Mouse (Mus musculus): ENCODE measurements around the gene Ipo8.

Gene Ipo8

DNA sequence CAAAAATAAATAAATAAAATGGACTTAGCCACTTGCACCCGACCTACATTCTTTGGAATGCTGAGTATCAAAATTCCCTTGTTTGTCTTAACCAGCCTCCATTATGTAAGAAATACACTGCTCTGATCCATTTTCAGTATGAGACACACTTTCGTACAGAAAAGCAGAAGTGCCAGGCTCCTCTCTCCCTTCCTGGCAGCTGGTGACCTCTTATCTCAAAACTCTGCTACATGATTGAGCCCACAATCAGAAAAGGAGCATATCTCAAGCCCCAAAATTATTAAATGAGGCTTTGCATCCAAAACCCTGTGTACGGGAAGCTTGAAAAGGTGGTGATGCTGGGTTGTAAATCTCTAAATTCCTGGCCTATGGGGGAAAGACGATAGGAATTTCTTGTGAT lies 69.8 kb downstream of the Ipo8 start:
- no peak for DNase-seq (ENCODE audit: low read depth, low spot score)

DNA sequence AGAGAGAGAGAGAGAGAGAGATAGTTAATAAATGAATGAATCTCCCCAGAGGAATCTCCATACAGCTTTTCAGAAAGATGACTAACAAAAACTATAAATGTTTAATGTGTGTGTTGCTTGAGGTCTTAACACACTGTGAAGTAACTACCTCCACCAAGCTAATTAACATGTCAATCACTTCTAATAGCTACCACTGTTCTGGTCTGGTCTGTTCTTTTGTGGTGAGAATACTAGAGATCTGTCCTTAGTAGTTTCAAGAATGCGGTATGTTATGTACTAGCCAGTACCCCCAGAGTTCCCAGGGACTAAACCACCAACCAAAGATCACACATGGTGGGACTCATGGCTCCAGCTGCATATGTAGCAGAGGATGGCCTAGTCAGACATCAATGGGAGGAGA lies 74.7 kb downstream of the Ipo8 start:
- no peak for DNase-seq (ENCODE audit: low read depth, low spot score)

DNA sequence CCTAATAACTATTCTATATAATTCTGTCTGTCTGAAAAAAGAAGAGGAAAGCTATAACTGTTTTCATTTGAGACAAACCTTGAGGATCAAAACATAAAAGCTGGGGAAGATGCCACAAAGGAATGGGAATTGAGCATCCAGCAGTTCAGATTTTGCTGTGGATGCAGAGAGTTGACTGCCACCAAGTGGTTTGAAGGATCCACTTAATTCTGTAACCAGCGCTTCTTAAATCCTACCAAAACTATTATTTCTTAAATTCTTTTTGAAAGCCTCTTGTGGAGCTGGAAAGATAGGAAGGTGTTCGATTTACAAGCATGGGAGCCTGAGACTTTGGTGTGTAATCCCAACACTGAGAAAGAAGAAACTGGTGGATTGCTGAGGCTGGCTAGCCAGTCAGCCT lies 79.9 kb downstream of the Ipo8 start:
- no peak for DNase-seq (ENCODE audit: low read depth, low spot score)

DNA sequence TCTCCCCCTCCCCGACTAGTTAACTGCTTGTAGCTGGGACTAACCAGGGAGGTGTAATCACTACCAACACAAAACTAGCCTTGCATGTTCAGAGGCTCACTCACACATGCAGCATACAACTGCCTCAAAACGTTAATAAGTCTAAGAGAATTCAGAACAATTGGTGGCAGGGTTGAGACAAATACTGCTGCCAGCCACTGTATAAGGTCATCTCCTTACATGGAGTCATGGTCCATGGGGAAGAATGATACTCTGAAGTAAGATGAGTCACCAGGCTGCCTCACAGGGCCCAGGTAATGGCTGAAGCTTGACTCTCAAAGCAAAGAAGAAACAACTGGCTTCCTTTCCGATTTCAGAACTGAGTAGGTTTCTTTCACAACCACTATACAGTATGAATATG lies 81.1 kb downstream of the Ipo8 start:
- DNase-seq (ENCODE audit: low read depth, low spot score): no peak

DNA sequence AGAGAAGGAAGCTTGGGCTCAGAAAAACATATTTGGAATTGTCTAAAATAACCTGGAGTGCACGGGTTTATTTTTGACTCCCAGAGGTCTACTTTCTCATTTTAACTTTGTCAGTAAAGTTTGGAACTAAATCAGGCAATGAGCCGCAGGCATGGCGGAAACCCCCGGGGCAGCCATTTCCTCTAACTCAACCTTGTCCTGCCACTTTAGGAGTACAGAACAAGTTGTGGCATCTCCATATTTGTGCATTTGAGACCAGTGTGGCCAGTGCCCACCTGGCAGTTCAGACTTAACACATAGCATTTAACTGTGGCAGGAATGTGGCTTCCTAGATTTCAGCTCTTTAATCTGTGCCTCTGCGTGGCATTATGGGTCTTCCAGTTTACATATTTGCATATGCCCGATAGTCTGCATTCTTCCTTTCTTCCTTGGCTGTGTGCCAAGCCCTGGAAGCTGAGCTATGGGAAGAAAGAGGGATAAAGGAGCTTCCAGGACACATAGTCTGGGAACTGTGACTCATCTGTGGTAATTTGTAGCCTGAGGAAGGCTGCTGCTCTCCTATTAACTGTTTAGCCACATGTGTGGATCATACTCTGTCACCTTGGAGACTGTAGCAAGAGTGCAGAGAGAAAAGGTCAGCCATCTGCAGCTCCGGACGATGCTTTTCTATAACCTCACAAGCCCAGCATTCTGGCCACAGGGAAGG lies 90.6 kb downstream of the Ipo8 start:
- DNase-seq (ENCODE audit: low read depth, low spot score): no peak

DNA sequence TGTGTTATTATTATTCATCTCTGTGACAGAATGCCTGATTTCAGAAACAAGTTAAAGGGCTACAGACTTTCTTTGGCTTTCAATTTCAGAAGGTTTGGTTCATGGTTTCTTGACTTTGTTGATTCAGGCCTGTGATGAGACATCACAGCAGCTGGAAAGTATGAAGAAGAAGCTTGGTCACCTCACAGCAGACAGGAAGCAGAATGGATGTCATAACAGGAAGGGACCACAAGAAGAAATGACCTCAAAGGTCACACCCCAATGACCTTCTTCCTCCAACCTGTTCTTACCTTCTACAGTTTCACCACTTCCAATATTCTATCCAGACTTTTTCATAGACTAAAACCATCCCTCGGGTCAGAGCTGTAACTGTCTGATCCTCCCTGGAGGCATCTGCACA lies 94.9 kb downstream of the Ipo8 start:
- DNase-seq (ENCODE audit: low read depth, low spot score): no peak

DNA sequence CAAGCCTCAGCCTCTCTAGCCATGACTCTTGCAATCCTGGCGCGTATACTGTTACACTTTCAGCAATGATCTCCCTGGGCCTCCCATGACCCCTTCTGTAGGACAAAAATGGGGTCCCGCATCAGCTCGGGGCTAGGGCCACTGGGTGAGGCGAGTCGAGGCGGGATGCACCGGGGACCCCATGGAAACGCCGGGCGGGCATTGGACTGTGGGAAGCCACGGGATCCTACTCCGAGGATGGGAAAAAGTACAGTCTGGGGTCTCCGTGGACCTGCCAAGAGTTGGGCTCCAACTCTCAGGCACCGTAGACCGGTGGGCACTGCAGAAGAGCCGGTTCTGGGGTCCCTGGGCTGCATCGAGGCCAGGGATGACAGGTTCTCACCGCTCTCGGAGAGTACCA lies 97.3 kb downstream of the Ipo8 start:
- DNase-seq (ENCODE audit: low read depth, low spot score): no peak

DNA sequence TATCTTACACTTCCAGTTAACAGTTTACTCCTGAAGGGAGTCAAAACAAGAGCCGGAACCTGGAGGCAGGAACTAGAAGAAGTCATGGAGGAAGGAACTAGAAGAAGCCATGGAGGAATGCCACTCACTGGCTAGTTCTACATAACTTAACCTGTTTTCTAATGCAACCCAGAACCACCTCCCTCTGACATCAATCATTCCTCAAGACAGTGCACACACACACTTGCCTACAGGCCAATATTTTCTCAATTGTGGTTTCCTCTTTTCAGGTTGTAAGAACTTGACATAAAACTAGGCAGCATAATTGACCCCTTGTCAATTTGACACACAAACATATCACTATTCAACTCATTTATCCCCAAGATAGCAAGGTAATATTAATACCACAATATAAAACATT lies 98.3 kb downstream of the Ipo8 start:
- DNase-seq (ENCODE audit: low read depth, low spot score): no peak

DNA sequence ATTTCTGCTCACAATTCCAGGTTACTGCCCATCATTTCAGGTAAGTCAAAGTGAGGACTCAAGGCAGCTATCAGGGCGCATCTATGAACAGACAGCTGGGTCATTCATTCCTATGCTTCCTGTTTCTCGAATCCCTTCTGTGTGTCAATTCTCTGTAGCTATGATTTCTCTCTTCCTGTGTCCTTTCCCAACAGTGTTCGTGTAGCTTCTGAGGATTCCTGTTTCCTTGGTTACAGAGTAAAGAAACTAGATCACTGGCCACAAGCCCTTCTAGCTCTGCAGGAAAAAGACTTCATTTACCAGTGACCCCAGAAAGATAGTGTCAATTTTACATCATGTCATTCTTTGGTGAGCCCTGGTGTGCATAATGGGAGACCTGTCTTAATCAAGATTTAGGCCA lies 102.7 kb downstream of the Ipo8 start:
- no peak for DNase-seq (ENCODE audit: low read depth, low spot score)

DNA sequence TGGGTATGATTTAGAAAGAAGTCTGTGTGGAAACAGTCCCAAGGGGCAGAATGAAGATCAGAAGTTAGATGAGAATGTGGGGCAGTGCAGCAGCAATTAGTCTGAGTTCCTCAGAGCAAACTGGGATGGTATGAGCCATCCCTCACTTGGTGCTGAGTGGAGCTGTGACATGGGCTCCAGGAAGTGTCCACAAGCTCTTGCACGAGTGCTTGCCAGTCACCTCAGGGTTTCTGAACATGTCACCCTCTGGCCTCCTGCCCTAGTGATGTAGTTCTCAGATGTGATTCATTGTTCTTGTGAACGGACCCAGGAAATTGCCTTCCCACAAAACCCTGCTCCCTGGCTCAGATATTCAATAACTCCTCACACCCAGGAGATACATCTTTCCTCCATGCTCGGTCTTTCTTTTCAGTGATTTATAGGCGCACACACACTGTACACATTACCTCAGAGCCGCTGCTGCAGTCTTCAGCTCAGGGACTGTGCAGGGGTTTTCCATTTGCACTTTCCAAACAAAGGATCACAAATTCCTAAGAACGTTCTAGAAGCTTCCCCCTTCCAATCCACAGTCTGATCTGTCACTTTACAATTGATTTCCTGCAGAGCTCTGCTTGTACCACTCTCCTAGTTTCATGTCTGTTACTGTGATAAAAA lies 103.3 kb downstream of the Ipo8 start:
- no peak for DNase-seq (ENCODE audit: low read depth, low spot score)

DNA sequence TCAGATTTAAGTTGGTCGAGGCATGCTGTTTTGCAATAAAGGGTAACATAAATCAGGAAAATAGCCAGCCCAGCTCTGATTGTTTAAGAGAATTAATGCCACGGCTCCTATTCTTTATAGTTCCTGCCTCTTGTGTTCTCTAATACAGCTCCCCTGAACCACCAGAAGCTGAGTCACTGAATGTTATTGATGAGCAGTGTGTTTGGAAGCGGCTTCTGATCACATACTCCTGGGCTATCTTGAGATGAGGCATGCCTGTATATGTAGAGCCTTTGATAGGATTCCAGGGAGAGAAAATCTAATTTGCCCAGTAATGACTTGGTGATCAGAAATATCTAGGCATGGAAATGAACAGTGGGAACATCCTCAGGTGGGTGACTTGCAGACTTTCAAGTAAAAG lies 106.8 kb downstream of the Ipo8 start:
- DNase-seq (ENCODE audit: low read depth, low spot score): no peak

Data from forelimb bud, embryonic 11.5 days (tissue).